Mouse (Mus musculus) embryonic fibroblast, embryonic 13.5 days (primary cell): ENCODE results near the gene Pmepa1.

Source experiments
- CTCF ChIP-seq: IDR thresholded peaks from 2 replicates; pipeline ENCODE4 v1.5.1; 2011; ENCODE audit warnings: mild to moderate bottlenecking, control low read depth, low read length, moderate library complexity, borderline replicate concordance; ENCODE audit not compliant: insufficient read depth
- POLR2A ChIP-seq: IDR thresholded peaks from 2 replicates; pipeline ENCODE4 v1.6.1; 2011; ENCODE audit warnings: low read depth, mild to moderate bottlenecking, control low read depth, low read length, moderate library complexity

DNA sequence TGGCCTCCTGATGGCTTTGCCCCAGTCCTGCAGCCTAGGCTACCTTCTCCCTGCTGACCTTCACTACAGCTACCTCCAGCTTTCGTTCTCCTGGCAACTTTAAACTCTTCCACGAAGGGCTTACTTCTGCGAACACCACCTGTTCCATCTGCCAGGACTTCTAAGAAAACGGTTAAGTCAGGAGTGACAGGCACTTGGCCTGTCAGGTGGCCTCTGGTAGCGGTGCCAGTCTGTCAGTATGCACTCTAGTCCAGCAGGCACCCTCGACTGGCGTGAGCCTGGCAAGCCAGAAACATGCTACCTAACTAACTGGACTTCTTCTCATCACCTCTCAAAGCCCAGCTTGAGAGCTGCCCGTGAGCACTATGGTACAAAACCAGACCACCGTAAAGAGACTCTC lies 32.7 kb downstream of the Pmepa1 start:
- no peak for TF ChIP-seq POLR2A
- no peak for TF ChIP-seq CTCF
